Mouse (Mus musculus) liver, embryonic 11.5 days (tissue): ENCODE data around the gene Gm47283. TPM values are rescaled to one million over a fixed set of nuclear protein-coding genes. Genes with fewer than 3 reads are reported as not detected.
"Not testable (repeated sequence)": the region's sequence is repeated elsewhere in the genome, so short reads cannot be mapped to it uniquely, and the experiment has no call there.

Experiments
- ATAC-seq: fragments of 200-750 bp; cut with Nextera tagmentation; replicated peaks from 2 replicates; pipeline ENCODE4 v1.8.0; 2017; ENCODE audit warnings: moderate number of reproducible peaks, mild to moderate bottlenecking, moderate TSS enrichment, moderate library complexity; ENCODE audit not compliant: low FRiP score
- DNase-seq: peaks from one replicate; pipeline ENCODE4 v3.0.0-alpha.2; 2017; ENCODE audit warnings: low spot score
- H3K27ac ChIP-seq: fragments of 300-500 bp; sonication (generic); 2 replicates; pipeline ENCODE4 v1.5.1; 2014; ENCODE audit warnings: mild to moderate bottlenecking, low read depth, low read length, control low read depth
- H3K27me3 ChIP-seq: fragments of 300-500 bp; sonication (generic); replicated peaks from 2 replicates; pipeline ENCODE4 v1.6.1; 2014; ENCODE audit warnings: low read length, mixed read lengths; ENCODE audit not compliant: control insufficient read depth, insufficient read depth
- H3K36me3 ChIP-seq: fragments of 300-500 bp; sonication (generic); 2 replicates; pipeline ENCODE4 v1.6.1; 2014; ENCODE audit warnings: mild to moderate bottlenecking, low read length, moderate library complexity, mixed read lengths; ENCODE audit not compliant: control insufficient read depth, insufficient read depth
- H3K4me1 ChIP-seq: fragments of 300-500 bp; sonication (generic); replicated peaks from 2 replicates; pipeline ENCODE4 v1.6.1; 2014; ENCODE audit warnings: low read length, mixed read lengths; ENCODE audit not compliant: control insufficient read depth, insufficient read depth
- H3K4me2 ChIP-seq: fragments of 300-500 bp; sonication (generic); 2 replicates; pipeline ENCODE4 v1.6.1; 2014; ENCODE audit warnings: mild to moderate bottlenecking, control low read depth, moderate library complexity
- H3K4me3 ChIP-seq: fragments of 300-500 bp; sonication (generic); 2 replicates; pipeline ENCODE4 v1.5.1; 2014; ENCODE audit warnings: low read depth, low read length, control low read depth
- H3K9ac ChIP-seq: fragments of 300-500 bp; sonication (generic); 2 replicates; pipeline ENCODE4 v1.6.1; 2014; ENCODE audit warnings: low read depth, low read length, control low read depth
- H3K9me3 ChIP-seq: fragments of 300-500 bp; sonication (generic); 2 replicates; pipeline ENCODE4 v1.6.1; 2016; ENCODE audit warnings: low read length, inconsistent platforms, mixed read lengths; ENCODE audit not compliant: control insufficient read depth
- WGBS: fragments of 180-500 bp; shearing (Covaris S2); extraction: QIAGEN DNeasy Blood & Tissue Kit; methylation state at CpG from one replicate; pipeline ENCODE4 v1.1.7; 2014; 5-methylcytosine and 5-hydroxymethylcytosine counted together
- polyA plus RNA-seq: library from polyadenylated mRNA; unstranded; fragments of >200 nt; fragmentation: Nextera tagmentation; extraction: Ambion mirVana; gene quantifications from 2 replicates; pipeline ENCODE4 v1.2.1, GENCODE M21; 2014

The Gm47283 gene
- polyA plus RNA-seq, 1 experiment from 2014 or later: not detected

DNA sequence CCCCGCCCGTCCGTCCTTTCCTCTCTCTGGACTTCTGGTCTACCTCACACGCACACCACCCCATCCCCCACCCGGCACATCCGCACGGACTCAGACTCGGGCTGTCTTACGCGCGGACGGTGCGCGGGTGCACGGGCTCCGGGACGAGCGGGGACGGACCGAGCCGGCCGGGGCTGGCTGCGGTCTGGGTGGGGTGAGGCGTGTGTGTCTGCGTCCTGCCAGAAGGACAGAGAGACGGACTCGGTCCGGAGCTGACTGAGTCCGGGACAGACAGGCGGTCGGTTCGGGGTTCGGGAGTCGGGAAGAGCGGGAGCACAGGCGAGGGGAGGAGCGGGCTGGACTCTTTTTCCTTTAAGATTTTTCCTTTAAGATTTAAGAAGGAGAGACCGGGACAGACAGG, 43.5 kb upstream of the Gm47283 start:
- Histone ChIP-seq H3K36me3 (peaks cover 52% of the 10 kb centered on the region), H3K9me3 (peaks cover 50% of the 10 kb centered on the region)
- H3K27me3 ChIP-seq, H3K9ac ChIP-seq, H3K27ac ChIP-seq, H3K4me1 ChIP-seq, H3K4me2 ChIP-seq, H3K4me3 ChIP-seq: not testable (repeated sequence)
- peak; percentile 42 for ATAC-seq
- 80% methylated on average over 38 of the region's 38 CpGs for WGBS
- DNase-seq: peak; percentile 95

DNA sequence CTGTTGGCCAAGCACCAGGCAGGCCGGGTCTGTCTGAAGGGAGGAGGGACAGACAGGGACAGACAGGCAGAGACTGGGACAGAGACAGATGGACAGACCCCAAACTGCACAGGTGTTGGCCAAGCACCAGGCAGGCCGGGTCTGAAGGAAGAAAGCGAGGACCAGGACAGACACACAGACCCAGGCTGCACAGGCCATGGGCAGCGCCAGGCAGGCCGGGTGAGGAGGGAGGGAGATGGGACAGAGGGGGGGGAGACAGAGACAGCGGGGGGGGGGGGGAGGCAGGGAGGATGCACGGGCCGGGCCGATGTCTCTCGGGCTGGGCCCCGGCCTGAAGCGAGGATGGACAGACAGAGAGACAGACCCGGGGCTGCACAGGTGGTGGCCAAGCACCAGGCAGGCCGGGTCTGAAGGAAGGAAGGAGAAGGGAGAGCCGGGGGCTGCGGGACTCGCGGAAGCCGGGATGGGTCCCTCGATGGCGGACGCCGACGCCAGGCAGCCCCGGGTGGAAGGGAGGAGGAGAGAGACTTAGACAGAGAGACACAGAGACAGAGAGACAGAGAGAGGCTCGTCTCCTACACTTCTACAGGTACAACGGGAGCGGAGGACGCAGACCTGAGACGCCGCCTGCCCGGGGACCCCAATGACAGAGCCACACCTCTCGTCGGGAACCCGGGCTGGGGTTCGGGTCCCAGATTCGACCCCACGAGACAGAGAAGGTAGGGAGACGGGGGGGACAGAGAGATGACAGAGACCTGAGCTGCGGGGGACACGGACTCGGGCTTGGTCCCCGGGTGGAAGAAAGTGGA, 42.9 kb upstream of the Gm47283 start:
- H3K27ac ChIP-seq, H3K9ac ChIP-seq, H3K27me3 ChIP-seq, H3K4me2 ChIP-seq, H3K4me1 ChIP-seq, H3K4me3 ChIP-seq: not testable (repeated sequence)
- peaks cover 52% of the 10 kb centered on the region for H3K36me3 ChIP-seq
- DNase-seq (peak; percentile 86), ATAC-seq (peak; percentile 33)
- H3K9me3 ChIP-seq: peaks cover 50% of the 10 kb centered on the region
- WGBS: 85% methylated on average over 42 of the region's 43 CpGs

DNA sequence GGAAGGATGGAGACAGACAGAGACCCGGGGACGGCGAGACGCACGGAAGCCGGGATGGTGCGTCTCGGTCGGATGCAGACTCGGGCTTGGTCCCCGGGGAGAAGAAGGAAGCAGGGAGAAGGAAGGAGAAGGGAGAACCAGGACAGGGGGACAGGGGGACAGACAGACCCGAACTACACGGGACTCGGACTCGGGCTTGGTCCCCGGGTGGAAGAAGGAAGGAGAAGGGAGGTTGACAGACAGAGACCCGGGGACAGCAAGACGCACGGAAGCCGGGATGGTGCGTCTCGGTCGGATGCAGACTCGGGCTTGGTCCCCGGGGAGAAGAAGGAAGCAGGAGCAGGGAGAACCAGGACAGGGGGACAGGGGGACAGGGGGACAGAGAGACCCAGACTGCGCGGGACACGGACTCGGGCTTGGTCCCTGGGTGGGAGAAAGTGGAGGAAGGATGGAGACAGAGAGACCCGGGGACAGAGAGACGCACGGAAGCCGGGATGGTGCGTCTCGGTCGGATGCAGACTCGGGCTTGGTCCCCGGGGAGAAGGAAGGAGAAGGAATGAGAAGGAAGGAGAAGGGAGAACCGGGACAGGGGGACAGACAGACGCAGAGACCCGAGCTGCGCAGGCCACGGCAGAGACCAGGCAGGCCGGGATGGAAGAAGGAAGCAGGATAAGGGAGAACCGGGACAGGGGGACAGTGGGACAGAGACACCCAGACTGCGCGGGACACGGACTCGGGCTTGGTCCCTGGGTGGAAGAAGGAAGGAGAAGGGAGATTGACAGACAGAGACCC, 42.1 kb upstream of the Gm47283 start:
- not testable (repeated sequence) for H3K9ac ChIP-seq, ATAC-seq, H3K4me2 ChIP-seq, H3K27me3 ChIP-seq, H3K4me1 ChIP-seq, H3K4me3 ChIP-seq, H3K27ac ChIP-seq
- DNase-seq: peak; percentile 67
- Histone ChIP-seq H3K36me3 (peaks cover 52% of the 10 kb centered on the region), H3K9me3 (peaks cover 50% of the 10 kb centered on the region)
- WGBS: 87% methylated on average over 49 of the region's 49 CpGs

DNA sequence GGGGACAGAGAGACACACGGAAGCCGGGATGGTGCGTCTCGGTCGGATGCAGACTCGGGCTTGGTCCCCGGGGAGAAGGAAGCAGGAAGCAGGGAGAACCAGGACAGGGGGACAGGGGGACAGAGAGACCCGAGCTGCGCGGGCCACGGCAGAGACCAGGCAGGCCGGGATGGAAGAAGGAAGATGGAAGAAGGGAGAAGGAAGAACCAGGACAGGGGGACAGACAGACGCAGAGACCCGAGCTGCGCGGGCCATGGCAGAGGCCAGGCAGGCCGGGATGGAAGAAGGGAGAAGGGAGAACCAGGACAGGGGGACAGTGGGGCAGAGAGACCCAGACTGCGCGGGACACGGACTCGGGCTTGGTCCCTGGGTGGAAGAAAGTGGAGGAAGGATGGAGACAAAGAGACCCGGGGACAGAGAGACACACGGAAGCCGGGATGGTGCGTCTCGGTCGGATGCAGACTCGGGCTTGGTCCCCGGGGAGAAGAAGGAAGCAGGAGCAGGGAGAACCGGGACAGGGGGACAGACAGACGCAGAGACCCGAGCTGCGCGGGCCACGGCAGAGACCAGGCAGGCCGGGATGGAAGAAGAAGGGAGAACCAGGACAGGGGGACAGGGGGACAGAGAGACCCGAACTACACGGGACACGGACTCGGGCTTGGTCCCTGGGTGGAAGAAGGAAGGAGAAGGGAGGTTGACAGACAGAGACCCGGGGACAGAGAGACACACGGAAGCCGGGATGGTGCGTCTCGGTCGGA, 41.3 kb upstream of the Gm47283 start:
- H3K4me3 ChIP-seq, H3K4me1 ChIP-seq, H3K27ac ChIP-seq, ATAC-seq, H3K9ac ChIP-seq, H3K27me3 ChIP-seq, H3K4me2 ChIP-seq: not testable (repeated sequence)
- peak; percentile 54 for DNase-seq
- peaks cover 50% of the 10 kb centered on the region for H3K9me3 ChIP-seq
- H3K36me3 ChIP-seq: peaks cover 52% of the 10 kb centered on the region
- 84% methylated on average over 37 of the region's 46 CpGs for WGBS

DNA sequence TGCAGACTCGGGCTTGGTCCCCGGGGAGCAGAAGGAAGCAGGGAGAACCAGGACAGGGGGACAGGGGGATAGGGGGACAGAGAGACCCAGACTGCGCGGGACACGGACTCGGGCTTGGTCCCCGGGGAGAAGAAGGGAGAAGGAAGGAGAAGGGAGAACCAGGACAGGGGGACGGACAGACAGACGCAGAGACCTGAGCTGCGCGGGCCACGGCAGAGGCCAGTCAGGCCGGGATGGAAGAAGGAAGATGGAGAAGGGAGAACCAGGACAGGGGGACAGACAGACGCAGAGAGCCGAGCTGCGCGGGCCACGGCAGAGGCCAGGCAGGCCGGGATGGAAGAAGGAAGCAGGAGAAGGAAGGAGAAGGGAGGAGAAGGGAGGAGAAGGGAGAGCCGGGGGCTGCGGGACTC, 40.7 kb upstream of the Gm47283 start:
- Histone ChIP-seq H3K4me2 (no peak overlapping the region), H3K9me3 (peaks cover 47% of the 10 kb centered on the region)
- 100% methylated on average over 2 of the region's 21 CpGs for WGBS

GRCm38 (mm10) chrY:90744381-90744981, 40.1 kb upstream of the Gm47283 start:
- not testable (repeated sequence) for H3K4me2 ChIP-seq, H3K27me3 ChIP-seq, H3K4me1 ChIP-seq, H3K9ac ChIP-seq
- peak; percentile 83 for ATAC-seq
- Histone ChIP-seq H3K9me3 (peaks cover 40% of the 10 kb centered on the region), H3K4me3 (peak overlapping the region; percentile 25), H3K36me3 (peaks cover 41% of the 10 kb centered on the region), H3K27ac (peak overlapping the region; percentile 6; the same call in 1 of the 2 replicates)
- DNase-seq: peak; percentile 87
- 58% methylated on average over 51 of the region's 51 CpGs for WGBS

More for the DNA sequence above, 40.7 kb upstream of the Gm47283 start:
- no peak overlapping the region for H3K4me3 ChIP-seq
- DNase-seq (no peak), ATAC-seq (no peak)
- no peaks in the 10 kb centered on the region for H3K4me1 ChIP-seq
- H3K27ac ChIP-seq: no peak overlapping the region
- H3K27me3 ChIP-seq: no peaks in the 10 kb centered on the region
- H3K9ac ChIP-seq: no peak overlapping the region
- peaks cover 48% of the 10 kb centered on the region for H3K36me3 ChIP-seq

DNA sequence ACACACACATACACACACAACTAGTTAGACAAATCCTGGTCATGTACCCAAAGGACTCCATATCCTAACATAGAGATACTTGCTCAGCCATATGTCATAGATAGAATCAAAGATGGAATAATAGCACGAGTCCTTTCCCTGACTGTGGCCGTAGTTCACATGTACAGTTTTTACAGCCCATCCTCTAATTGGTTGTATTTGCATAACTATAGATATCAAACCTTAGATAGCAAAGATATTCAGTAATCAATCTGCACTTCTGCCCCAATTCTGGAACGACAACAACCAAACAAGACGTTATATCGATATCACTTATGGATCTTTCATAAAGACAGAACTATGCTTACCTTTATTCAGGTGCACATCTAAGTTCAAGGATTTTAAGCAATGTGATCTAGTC, 39.3 kb upstream of the Gm47283 start:
- Histone ChIP-seq H3K36me3 (peaks cover 34% of the 10 kb centered on the region), H3K9me3 (peaks cover 32% of the 10 kb centered on the region)
- H3K4me1 ChIP-seq, H3K27me3 ChIP-seq, ATAC-seq, H3K9ac ChIP-seq, H3K4me2 ChIP-seq, DNase-seq, H3K4me3 ChIP-seq, H3K27ac ChIP-seq: not testable (repeated sequence)
- 88% methylated on average over 5 of the region's 5 CpGs for WGBS

DNA sequence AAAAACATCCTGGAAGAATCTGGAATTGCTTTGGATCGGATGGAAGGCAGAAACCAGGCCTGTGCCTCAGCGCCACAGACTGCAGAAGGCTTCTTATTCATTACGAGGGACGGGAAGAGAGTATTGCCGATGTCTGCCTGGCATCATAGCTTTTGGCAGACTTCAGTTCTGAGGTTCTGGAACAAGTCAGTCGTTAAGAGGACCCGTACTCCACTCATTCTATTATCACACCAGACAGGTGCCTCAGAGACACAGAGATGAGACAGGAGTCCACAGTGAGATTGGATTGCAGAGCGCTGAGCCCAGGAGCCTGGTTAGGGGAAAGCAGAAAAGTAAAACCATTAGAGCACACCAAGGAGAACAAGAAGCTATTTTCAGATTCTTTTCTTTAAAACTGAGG, 29.8 kb upstream of the Gm47283 start, which contains the start of gene Gm21860:
TSS of gene Gm21860 (minus strand) at position 101 of the 400 bp plus-strand sequence.
- H3K9ac ChIP-seq: not testable (repeated sequence)

More for the DNA sequence above, 29.8 kb upstream of the Gm47283 start, which contains the start of gene Gm21860:
- DNase-seq, H3K4me1 ChIP-seq, H3K27me3 ChIP-seq, ATAC-seq, H3K27ac ChIP-seq, H3K4me3 ChIP-seq, H3K36me3 ChIP-seq, H3K9me3 ChIP-seq, H3K4me2 ChIP-seq: not testable (repeated sequence)
- WGBS: no CpG with 5 or more reads among the region's 8 CpGs
